Mouse (Mus musculus): ENCODE measurements around the gene Daw1.

Daw1 gene

GRCm38 (mm10) chr1:83159603-83160002, at the start of gene Daw1:
Gene Daw1 (plus strand): TSS chr1:83159752.
- peak; percentile 87 for DNase-seq (ENCODE audit: extremely low spot score, low read depth, low spot score)

- no peak for DNase-seq (ENCODE audit: extremely low spot score, low read depth, low spot score)
Measured at GRCm38 (mm10) chr1:83110992-83111391, 48.6 kb upstream of the Daw1 start.

GRCm38 (mm10) chr1:83111726-83112125, 47.8 kb upstream of the Daw1 start:
- no peak for DNase-seq (ENCODE audit: extremely low spot score, low read depth, low spot score)

- no peak for DNase-seq (ENCODE audit: extremely low spot score, low read depth, low spot score)
Measured at GRCm38 (mm10) chr1:83116447-83117137, 43.0 kb upstream of the Daw1 start, which contains the start of gene Ccl20. Gene Ccl20 (plus strand): TSS chr1:83116766.

GRCm38 (mm10) chr1:83117217-83117616, 42.3 kb upstream of the Daw1 start:
- DNase-seq (ENCODE audit: extremely low spot score, low read depth, low spot score): no peak

- no peak for DNase-seq (ENCODE audit: extremely low spot score, low read depth, low spot score)
Measured at GRCm38 (mm10) chr1:83117661-83118060, 41.9 kb upstream of the Daw1 start.

- DNase-seq (ENCODE audit: extremely low spot score, low read depth, low spot score): no peak
Measured at GRCm38 (mm10) chr1:83119903-83120302, 39.6 kb upstream of the Daw1 start.

- DNase-seq (ENCODE audit: extremely low spot score, low read depth, low spot score): no peak
Measured at GRCm38 (mm10) chr1:83120312-83120711, 39.2 kb upstream of the Daw1 start.

- DNase-seq (ENCODE audit: extremely low spot score, low read depth, low spot score): no peak
Measured at GRCm38 (mm10) chr1:83123201-83123600, 36.4 kb upstream of the Daw1 start.

- no peak for DNase-seq (ENCODE audit: extremely low spot score, low read depth, low spot score)
Measured at GRCm38 (mm10) chr1:83135829-83136228, 23.7 kb upstream of the Daw1 start.

GRCm38 (mm10) chr1:83137847-83138246, 21.7 kb upstream of the Daw1 start:
- no peak for DNase-seq (ENCODE audit: extremely low spot score, low read depth, low spot score)

GRCm38 (mm10) chr1:83138721-83139120, 20.8 kb upstream of the Daw1 start:
- no peak for DNase-seq (ENCODE audit: extremely low spot score, low read depth, low spot score)

GRCm38 (mm10) chr1:83141510-83141909, 18.0 kb upstream of the Daw1 start:
- no peak for DNase-seq (ENCODE audit: extremely low spot score, low read depth, low spot score)

- DNase-seq (ENCODE audit: extremely low spot score, low read depth, low spot score): no peak
Measured at GRCm38 (mm10) chr1:83142055-83142454, 17.5 kb upstream of the Daw1 start.

- DNase-seq (ENCODE audit: extremely low spot score, low read depth, low spot score): no peak
Measured at GRCm38 (mm10) chr1:83146547-83146946, 13.0 kb upstream of the Daw1 start.

- no peak for DNase-seq (ENCODE audit: extremely low spot score, low read depth, low spot score)
Measured at GRCm38 (mm10) chr1:83150227-83150626, 9.3 kb upstream of the Daw1 start.

GRCm38 (mm10) chr1:83152961-83153360, 6.6 kb upstream of the Daw1 start:
- no peak for DNase-seq (ENCODE audit: extremely low spot score, low read depth, low spot score)

GRCm38 (mm10) chr1:83156876-83157275, 2.7 kb upstream of the Daw1 start:
- no peak for DNase-seq (ENCODE audit: extremely low spot score, low read depth, low spot score)

GRCm38 (mm10) chr1:83161658-83162057, 2.1 kb downstream of the Daw1 start:
- DNase-seq (ENCODE audit: extremely low spot score, low read depth, low spot score): no peak

- no peak for DNase-seq (ENCODE audit: extremely low spot score, low read depth, low spot score)
Measured at GRCm38 (mm10) chr1:83164027-83164426, 4.5 kb downstream of the Daw1 start.

GRCm38 (mm10) chr1:83169158-83169557, 9.6 kb downstream of the Daw1 start:
- peak; percentile 71 for DNase-seq (ENCODE audit: extremely low spot score, low read depth, low spot score)

GRCm38 (mm10) chr1:83175985-83176384, 16.4 kb downstream of the Daw1 start:
- no peak for DNase-seq (ENCODE audit: extremely low spot score, low read depth, low spot score)

GRCm38 (mm10) chr1:83179531-83179930, 20.0 kb downstream of the Daw1 start:
- DNase-seq (ENCODE audit: extremely low spot score, low read depth, low spot score): no peak
